Mouse (Mus musculus): ENCODE measurements around the gene Slc13a4. TPM values are rescaled to one million over a fixed set of nuclear protein-coding genes. Genes with fewer than 3 reads are reported as not detected.

Slc13a4 gene
- polyA plus RNA-seq, 1 experiment = not detected

DNA sequence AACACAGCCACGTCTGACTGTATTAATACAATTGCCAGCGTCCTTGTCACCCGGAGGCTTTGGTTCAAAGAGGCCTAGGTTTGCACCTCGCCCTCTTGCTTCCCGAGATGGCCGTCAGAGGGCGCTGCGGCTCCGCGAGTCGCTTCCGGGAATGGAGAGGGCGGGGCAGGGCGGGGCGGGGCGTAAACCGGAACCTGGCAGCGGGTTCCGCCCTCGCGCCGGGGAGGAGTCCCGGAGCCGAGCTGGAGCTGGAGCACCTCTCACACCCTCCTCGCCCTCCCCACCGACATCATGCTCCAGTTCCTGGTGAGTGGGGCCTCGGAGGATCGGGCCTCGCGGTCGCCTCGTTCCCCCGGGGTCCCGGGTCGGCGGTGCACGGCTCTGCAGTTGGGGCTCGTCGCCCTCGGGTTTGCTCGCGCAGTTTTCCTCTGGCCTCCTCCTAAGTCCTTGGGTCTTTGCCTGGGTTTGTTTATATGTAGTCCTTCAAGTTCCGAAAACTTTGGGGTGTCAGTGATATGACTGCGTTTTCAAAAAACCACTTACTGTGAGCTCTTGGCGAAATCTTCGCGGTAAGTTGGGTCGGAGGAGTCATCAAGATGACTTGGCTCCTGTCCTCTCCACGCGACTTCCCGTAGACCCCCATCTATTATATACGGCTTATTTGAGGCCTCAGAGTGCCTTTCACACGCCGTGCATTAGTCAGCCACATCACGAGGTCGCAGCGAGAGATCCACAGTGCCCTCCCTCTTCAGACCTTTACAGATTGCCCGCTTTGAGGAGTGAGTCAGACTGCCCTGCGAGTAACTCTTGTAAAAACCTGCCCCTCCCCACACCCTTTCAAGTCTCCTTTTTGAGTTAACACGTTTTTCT is 55.2 kb downstream of the Slc13a4 start:
- TF ChIP-seq POLR2A (IDR thresholded peaks at IDR 0.05; ENCODE audit: borderline replicate concordance, low read depth, low read length) (no peak; the same call in 1 of the 2 replicates), CTCF (IDR thresholded peaks at IDR 0.05; ENCODE audit: low read depth, low read length) (peak; percentile 65)
- peak overlapping the region; percentile 84 for H3K27ac ChIP-seq (ENCODE audit: insufficient read depth, low read depth, low read length)

DNA sequence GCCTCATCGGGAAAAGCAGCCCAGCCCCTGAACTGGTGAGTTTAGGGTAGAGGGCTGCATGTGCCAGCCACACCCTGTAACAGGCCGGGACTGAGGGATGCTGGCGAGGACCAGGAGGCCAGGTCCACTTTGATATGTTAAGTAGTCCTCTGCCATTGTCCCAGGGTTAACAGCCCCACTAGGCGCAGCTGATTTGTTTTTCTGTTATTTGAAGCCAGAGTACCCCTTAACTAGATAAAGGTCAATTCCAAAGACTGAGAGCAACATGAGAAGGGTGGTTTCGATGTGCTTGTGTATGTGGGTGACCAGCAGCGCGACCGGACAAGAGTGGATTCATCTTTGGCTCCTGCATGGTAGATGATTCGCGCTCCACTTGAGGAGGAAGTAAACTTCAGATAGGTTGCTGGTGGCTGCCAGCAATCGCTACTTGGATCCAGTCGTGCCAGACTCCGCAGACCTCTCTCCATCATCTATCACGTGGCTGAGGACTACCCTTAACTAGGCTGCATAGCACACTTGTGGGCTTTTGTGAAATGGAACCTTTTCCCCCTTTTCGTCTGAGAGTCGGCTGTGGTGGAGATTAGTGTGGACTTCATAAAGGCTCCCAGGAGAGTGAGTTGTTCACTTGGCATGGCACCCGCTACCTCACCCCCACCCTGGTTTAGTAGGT is 56.0 kb downstream of the Slc13a4 start:
- Histone ChIP-seq H3K4me1 (ENCODE audit: control insufficient read depth, insufficient read depth, low read length) (peaks cover 25% of the 10 kb centered on the region), H3K27ac (ENCODE audit: insufficient read depth, low read depth, low read length) (no peak overlapping the region), H3K4me3 (ENCODE audit: insufficient read depth, low read length) (no peak overlapping the region)
- TF ChIP-seq POLR2A (IDR thresholded peaks at IDR 0.05; ENCODE audit: borderline replicate concordance, low read depth, low read length) (no peak), CTCF (IDR thresholded peaks at IDR 0.05; ENCODE audit: low read depth, low read length) (no peak)

More for the DNA sequence above, 55.2 kb downstream of the Slc13a4 start:
- H3K4me3 ChIP-seq (ENCODE audit: insufficient read depth, low read length) = peak overlapping the region; percentile 80
- H3K4me1 ChIP-seq (ENCODE audit: control insufficient read depth, insufficient read depth, low read length) = peaks cover 31% of the 10 kb centered on the region

GRCm38 (mm10) chr6:35245086-35245485 is 62.8 kb downstream of the Slc13a4 start:
- TF ChIP-seq CTCF (IDR thresholded peaks at IDR 0.05; ENCODE audit: low read depth, low read length) (no peak), POLR2A (IDR thresholded peaks at IDR 0.05; ENCODE audit: borderline replicate concordance, low read depth, low read length) (no peak)

DNA sequence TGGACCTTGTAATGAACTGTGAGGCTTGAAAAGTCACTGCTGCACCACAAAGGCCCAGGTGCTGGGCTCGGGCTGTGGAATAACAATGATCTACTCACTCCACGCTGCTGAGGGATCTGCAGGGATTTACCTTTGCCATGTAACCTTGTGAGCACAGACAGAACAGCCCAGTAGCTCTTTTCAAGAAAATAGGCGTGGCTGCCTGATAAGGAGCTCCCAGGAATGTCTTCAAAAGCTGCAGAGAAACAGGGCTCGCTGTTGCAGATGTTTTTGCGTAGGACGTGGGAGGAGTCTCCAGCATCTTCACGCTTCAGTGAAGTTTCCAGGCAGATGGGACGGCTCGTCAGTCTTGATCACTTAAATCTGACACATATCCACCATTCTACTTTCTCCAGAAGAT is 63.9 kb downstream of the Slc13a4 start:
- TF ChIP-seq CTCF (IDR thresholded peaks at IDR 0.05; ENCODE audit: low read depth, low read length) (no peak), POLR2A (IDR thresholded peaks at IDR 0.05; ENCODE audit: borderline replicate concordance, low read depth, low read length) (no peak)

More at GRCm38 (mm10) chr6:35245086-35245485, 62.8 kb downstream of the Slc13a4 start:
- Histone ChIP-seq H3K4me1 (ENCODE audit: control insufficient read depth, insufficient read depth, low read length) (no peaks in the 10 kb centered on the region), H3K4me3 (ENCODE audit: insufficient read depth, low read length) (no peak overlapping the region), H3K27ac (ENCODE audit: insufficient read depth, low read depth, low read length) (no peak overlapping the region)

DNA sequence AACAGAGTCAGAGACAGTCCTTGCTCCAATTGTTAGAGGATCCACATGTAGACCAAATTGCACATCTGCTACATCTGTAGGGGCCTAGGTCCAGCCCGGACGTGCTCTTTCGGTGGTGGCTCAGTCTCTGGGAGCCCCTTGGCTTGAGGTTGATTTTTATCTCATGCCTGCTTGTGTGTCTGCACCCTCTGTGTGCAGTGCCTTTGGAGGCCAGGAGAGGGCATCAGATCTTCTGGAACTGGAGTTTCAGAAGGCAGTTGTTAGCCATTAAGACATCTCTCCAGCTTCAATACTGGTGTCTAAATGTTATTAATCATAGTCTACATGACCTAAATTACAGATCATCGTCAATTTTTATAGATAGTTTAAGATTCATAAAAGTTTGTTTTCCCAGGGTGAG is 64.7 kb downstream of the Slc13a4 start:
- Histone ChIP-seq H3K4me1 (ENCODE audit: control insufficient read depth, insufficient read depth, low read length) (no peaks in the 10 kb centered on the region), H3K27ac (ENCODE audit: insufficient read depth, low read depth, low read length) (no peak overlapping the region), H3K4me3 (ENCODE audit: insufficient read depth, low read length) (no peak overlapping the region)
- TF ChIP-seq POLR2A (IDR thresholded peaks at IDR 0.05; ENCODE audit: borderline replicate concordance, low read depth, low read length) (no peak), CTCF (IDR thresholded peaks at IDR 0.05; ENCODE audit: low read depth, low read length) (no peak)

More for the DNA sequence above, 63.9 kb downstream of the Slc13a4 start:
- H3K4me1 ChIP-seq (ENCODE audit: control insufficient read depth, insufficient read depth, low read length) = no peaks in the 10 kb centered on the region
- H3K27ac ChIP-seq (ENCODE audit: insufficient read depth, low read depth, low read length) = no peak overlapping the region
- no peak overlapping the region for H3K4me3 ChIP-seq (ENCODE audit: insufficient read depth, low read length)

GRCm38 (mm10) chr6:35236108-35236785 is 71.7 kb downstream of the Slc13a4 start:
- peak overlapping the region; percentile 66 for H3K27ac ChIP-seq (ENCODE audit: insufficient read depth, low read depth, low read length)
- H3K4me3 ChIP-seq (ENCODE audit: insufficient read depth, low read length) = no peak overlapping the region
- H3K4me1 ChIP-seq (ENCODE audit: control insufficient read depth, insufficient read depth, low read length) = peaks cover 10% of the 10 kb centered on the region
- TF ChIP-seq CTCF (IDR thresholded peaks at IDR 0.05; ENCODE audit: low read depth, low read length) (no peak), POLR2A (IDR thresholded peaks at IDR 0.05; ENCODE audit: borderline replicate concordance, low read depth, low read length) (no peak)

DNA sequence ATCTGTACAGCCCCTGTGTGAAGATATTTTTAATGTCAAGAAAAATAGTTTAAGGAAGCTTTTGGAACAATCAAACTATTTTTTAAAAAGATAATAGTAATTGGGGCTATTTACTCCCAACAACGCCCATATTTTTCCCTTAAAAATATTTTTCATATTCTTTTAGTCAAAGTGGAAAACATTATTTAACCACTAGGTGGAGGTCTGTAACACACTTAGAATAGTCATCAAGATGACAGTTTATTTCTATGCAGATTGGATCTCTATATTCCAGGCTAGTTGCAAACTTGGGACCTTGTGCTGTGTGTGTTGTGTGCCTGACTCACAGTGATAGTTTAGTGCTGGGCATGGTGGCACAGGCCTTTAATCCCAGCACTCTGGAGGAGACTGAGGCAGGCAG is 78.5 kb downstream of the Slc13a4 start:
- H3K27ac ChIP-seq (ENCODE audit: insufficient read depth, low read depth, low read length) = no peak overlapping the region
- H3K4me1 ChIP-seq (ENCODE audit: control insufficient read depth, insufficient read depth, low read length) = no peaks in the 10 kb centered on the region
- TF ChIP-seq CTCF (IDR thresholded peaks at IDR 0.05; ENCODE audit: low read depth, low read length) (no peak), POLR2A (IDR thresholded peaks at IDR 0.05; ENCODE audit: borderline replicate concordance, low read depth, low read length) (no peak)
- no peak overlapping the region for H3K4me3 ChIP-seq (ENCODE audit: insufficient read depth, low read length)

DNA sequence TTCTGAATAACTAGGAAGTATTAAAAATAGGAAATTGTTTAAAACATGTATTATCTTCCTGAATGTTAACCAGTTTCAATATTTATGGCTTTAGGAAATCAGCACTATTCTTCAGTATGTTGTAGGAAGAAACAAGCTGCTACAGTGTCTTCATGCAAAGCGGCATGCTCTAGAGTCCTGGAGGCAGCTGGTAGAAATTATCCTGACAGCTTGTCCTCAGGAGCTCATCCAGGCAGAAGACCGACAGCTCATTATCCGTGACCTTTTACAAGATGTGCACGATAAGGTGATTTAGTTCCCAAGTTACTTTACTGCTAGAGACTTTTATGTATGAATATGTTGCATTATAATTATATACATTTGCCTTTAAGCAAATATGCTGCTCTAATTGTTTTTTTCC is 82.2 kb downstream of the Slc13a4 start:
- H3K4me3 ChIP-seq (ENCODE audit: insufficient read depth, low read length) = no peak overlapping the region
- TF ChIP-seq CTCF (IDR thresholded peaks at IDR 0.05; ENCODE audit: low read depth, low read length) (no peak), POLR2A (IDR thresholded peaks at IDR 0.05; ENCODE audit: borderline replicate concordance, low read depth, low read length) (no peak)
- H3K4me1 ChIP-seq (ENCODE audit: control insufficient read depth, insufficient read depth, low read length) = no peaks in the 10 kb centered on the region

More for the DNA sequence above, 82.2 kb downstream of the Slc13a4 start:
- no peak overlapping the region for H3K27ac ChIP-seq (ENCODE audit: insufficient read depth, low read depth, low read length)

Other genes starting within 250 kb of the Slc13a4 start
- 34.2 and 36.4 TPM in 2 replicates for gene Cnot4, start 174.4 kb downstream of the Slc13a4 start, polyA plus RNA-seq (2012; ENCODE audit: insufficient read depth, insufficient read length, missing spikeins)
- gene Nup205, start 130.7 kb downstream of the Slc13a4 start, polyA plus RNA-seq (2012; ENCODE audit: insufficient read depth, insufficient read length, missing spikeins) = 20.0 and 22.6 TPM in 2 replicates
- not detected in 2 replicates for gene Fam180a, start 18.0 kb upstream of the Slc13a4 start, polyA plus RNA-seq (2012; ENCODE audit: insufficient read depth, insufficient read length, missing spikeins)
- 195 and 199 TPM in 2 replicates for gene Mtpn, start 231.8 kb upstream of the Slc13a4 start, polyA plus RNA-seq (2012; ENCODE audit: insufficient read depth, insufficient read length, missing spikeins)